Mouse (Mus musculus) thymus, postnatal 14 days (tissue): ENCODE measurements around the gene Alpl.

Experiments
- DNase-seq: peaks from one replicate; pipeline ENCODE4 v3.0.0; 2021

The Alpl gene

GRCm38 (mm10) chr4:137732361-137732760, 63.8 kb downstream of the Alpl start:
- DNase-seq: no peak

DNA sequence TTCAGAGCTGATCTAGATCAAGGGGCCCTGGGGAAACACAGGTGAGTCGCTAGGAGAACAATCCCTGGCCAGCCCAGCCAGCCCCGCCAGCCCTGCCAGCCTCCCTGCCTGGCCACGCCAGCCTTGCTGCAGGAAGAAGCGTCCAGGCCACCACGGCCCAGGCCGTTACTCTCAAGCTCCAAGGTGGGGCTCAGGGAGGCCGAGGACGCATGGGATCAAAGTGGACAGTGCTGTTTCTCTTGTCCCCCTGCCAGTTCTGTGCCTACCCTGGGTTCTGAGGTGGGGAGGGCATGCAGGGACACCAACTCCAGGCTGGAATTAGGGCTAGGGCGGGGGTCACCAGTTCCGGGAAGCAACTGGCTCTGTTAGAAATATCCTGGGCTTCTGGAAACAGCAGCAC, 64.3 kb downstream of the Alpl start:
- no peak for DNase-seq

DNA sequence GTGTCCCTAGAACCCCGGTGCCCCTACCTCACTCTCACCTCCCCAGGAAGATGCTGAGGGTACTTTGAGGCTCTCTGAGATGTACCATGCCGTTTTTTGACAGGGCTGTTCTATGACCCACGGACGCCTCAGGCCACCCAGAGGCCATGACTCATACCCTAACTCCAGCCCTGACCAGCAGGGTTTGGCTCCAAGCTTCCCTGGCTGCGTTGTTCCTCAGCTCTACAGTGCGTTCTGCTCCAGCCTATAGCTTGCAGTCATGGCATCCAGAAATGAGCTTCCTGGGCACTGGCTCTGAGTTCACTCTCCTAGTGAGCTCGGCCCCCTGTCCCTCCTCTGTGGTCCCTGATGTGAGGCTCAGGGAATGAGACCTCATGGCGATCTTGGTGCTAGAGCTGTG, 65.4 kb downstream of the Alpl start:
- DNase-seq: no peak

DNA sequence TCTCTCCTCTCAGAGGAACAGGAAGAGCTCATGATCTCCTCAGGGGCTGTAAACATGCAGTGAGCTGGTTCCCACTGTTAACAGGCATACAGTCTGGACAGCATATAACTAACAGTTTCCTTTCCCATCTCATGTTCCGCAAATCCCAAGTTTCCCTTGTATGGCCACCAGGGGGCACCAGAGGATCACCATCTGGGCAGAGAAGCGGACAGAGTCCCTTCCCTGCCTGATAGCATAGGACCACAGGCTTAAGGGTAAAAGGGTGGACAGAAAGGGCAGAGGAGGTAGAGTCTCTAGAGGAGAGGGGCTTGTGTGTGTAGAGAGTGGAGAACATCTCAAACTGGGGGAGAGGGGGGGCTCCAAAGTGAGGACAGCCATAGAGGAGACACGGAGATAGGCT, 66.0 kb downstream of the Alpl start:
- DNase-seq: peak; percentile 77

DNA sequence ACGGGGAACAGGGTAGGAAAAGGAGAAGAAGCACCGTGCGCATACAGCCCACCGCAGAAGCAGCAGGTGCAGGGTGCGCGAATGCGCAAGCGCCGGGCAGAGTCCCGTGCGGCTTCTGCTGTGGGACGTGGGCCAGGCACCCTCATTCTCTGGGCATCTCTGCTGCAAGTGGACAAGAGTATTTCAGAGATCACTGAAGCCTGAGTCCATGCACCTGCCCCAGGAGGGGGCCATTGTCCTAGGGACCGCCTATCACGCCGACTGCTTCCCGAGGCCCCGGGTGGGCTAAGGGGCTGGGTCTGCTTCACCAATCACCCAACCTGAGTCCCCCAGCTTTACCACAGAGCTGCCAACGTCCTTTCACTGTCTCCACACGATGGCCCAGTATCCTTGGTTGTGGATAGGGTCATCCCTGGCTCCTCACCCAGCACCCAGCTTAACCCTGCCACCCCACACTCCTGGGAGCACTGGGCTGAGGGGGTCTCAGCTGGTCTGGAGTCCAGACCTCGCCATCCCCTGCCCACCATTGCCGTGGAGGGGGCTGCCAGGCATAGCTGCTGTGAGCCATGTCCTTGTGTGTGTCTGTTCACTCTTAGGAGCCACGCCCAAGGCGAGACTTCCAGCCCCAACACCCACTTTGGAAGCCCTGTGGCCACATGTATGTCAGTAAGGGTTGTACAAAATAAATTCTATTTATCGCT, 66.9 kb downstream of the Alpl start:
- no peak for DNase-seq

GRCm38 (mm10) chr4:137728399-137729154, 67.6 kb downstream of the Alpl start:
- peak; percentile 35 for DNase-seq

DNA sequence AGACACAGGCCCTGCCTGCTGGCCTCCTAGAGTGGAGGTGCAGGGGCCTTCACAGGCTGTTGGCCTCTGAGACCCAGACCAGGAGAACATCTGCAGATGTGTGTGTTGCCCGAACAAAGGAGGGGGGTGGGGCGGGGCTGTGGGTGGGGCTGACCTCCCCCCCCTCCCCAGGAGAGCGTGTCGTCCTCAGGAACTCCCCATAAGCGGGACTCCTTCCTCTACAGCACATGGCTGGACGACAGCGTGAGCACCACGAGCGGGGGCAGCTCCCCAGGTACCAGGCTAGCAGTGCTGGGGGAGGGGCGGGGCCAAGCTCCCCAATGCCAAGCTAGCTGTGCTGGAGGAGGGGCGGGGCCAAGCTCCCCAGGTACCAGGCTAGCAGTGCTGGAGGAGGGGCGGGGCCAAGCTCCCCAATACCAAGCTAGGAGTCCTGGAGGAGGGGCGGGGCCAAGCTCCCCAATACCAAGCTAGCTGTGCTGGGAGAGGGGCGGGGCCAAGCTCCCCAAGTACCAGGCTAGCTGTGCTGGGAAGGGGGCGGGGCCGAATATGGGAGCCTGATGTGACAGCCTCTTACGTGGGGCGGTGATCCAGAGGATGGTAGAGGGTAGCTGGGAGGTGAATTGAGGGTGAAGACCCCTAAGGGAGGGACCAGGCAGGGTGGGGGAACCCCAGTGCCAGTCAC, 68.5 kb downstream of the Alpl start:
- DNase-seq: peak; percentile 42

- DNase-seq: no peak
Measured at GRCm38 (mm10) chr4:137726739-137727505, 69.3 kb downstream of the Alpl start.

GRCm38 (mm10) chr4:137725541-137726145, 70.5 kb downstream of the Alpl start:
- no peak for DNase-seq

GRCm38 (mm10) chr4:137724766-137725165, 71.4 kb downstream of the Alpl start:
- DNase-seq: peak; percentile 76

DNA sequence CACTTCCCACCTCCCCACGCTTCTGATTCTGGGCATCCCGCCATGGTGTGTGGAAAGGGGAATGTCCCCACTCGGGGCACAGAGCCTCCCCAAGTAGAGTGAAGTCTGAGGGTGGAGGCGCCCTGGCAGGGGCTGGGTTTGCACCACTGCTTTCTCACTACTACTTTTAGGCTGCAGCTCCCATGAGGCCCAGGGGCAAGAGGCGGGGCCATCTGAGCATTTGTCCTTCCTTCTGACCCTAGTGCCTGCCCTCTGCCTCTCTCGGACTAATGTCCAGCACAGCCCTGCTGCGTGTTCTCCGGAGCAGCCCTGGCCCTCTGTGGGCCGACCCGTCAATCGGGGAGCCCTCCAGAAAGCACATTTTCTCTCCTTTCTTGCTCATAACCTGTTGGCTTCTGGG, 72.0 kb downstream of the Alpl start:
- DNase-seq: no peak

DNA sequence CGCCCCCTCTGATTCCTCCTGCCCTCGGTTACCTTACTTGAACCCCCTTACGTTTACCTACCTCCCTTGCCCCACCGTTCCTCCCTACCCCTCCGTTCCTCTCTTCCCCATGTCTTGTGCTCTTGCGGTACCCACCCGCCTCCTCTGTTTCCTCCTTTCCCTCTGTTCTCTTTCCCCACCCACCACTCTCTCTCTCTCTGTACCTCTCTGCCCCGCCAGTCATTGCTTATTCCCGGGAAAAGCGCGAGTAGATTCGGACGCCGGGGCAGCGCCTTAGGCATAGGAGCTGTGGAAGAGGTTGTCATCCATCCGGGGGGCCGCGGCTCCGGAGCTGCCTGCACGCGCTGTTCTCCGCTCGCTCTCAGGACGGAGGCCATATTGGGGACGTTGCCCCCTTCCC, 72.7 kb downstream of the Alpl start:
- DNase-seq: no peak

DNA sequence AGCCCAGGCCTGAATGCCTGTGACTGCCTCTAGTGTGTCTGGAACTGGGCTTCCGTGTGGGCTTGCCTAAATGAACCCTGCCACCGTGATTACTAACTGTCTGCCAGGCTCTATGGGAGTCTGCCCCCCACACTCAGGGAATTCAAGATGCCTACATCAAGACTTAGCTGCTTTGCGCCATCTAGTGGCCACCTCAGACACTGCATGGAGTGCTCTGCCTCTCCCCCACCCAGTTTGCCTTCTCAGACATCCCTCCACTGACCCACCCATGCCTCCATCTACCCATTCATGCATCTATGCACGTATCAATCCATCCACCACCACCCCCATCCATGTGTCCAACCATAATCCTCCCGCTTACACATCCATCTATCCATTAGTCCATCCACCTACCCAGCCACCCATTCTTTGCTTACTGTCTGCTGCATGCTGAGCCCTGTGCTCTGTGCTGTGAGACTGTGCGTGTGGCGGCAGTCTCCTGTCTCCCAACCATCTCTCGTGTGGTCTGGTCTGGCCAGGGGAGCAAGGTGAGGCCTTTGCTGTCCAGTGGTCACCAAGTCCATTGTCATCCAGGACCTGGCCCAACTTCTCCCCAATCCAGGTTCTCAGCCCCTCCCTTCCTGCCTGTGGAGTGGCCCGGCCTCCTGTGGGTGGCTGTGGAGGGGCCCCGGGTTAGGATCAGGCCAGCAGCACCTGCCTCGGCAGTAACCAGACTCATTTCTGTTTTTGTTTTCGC, 73.3 kb downstream of the Alpl start:
- peak; percentile 69 for DNase-seq

- no peak for DNase-seq
Measured at GRCm38 (mm10) chr4:137722230-137722629, 74.0 kb downstream of the Alpl start.

DNA sequence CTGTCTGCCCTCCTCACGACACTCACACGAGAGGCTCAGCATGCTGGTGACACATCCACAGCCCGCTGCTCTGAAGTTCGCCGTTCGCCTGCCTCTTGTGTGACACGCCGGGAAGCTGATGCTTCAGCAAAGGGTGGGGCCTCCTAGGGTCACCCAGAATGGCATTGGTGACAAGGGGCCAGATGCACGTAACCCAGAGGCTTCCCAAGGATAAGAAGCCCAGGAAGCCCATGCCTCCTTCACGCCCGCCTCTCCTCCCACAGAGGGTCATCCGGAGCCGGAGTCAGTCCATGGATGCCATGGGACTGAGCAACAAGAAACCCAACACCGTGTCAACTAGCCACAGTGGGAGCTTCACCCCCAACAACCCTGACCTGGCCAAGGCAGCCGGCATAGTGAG, 74.6 kb downstream of the Alpl start:
- DNase-seq: no peak

- DNase-seq: no peak
Measured at GRCm38 (mm10) chr4:137719378-137720077, 76.7 kb downstream of the Alpl start.

- DNase-seq: no peak
Measured at GRCm38 (mm10) chr4:137717671-137718070, 78.5 kb downstream of the Alpl start.

DNA sequence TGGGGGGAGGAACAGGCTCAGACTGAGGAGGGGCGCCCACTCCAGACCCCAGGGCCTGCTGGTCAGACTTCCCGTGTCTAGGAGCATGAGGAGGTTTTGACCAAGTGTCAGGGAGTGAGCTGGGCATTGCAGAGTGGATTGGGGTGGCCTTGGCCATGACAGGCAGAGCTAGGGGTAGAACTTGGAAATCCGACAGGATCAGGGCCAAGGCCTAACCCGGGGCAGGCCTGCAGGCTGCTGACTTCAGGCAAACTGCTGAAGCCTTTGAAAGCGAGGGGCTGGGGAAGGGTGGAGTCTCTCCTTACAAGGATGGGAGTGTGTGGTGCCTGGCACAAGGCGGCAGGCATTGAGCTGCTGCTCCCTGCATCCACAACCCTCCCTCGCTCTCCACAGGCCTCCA, 79.2 kb downstream of the Alpl start:
- DNase-seq: no peak

DNA sequence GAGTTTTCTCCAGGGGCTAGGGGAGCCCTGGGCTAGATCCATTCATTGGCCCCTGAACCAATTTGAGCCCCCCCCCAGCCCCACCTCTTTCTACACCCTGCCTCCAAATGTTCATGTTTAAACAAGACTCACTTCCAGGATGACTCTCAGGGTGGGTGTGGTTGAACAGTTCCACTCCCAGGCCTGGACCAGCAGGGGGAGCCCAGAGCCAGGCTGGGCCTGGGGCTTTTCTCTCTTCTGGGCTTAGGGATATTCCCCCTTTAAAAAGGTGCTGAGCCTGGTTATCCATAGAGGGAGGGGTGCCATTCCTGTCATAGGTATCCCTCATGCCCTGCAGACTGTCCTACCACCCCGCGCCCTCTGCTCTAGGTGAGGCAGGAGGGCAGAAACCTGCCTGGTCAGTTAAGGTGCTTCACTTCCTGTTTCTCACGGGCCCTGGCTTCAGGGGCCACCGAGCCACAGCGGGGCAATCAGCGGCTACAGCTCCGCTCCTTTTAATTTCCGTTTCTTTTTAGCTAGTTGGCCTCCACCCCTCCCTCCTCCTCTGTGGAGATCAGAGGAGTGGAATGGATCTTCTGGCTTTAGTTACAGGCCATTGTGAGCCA, 82.1 kb downstream of the Alpl start:
- DNase-seq: peak; percentile 24

- DNase-seq: no peak
Measured at GRCm38 (mm10) chr4:137712963-137713362, 83.2 kb downstream of the Alpl start.
